Comparison of ENCODE assay signal across 26 mouse cellular contexts in genomic region chr12:55620321-55620720, GRCm38 (mm10). TPM values are rescaled to one million over a fixed set of nuclear protein-coding genes. Genes with fewer than 3 reads are reported as not detected.
A peak's percentile ranks its signal among the peaks of the same experiment; 100 is the strongest.
DNase-seq lines count a peak whose midpoint lies in the region; ATAC-seq and TF ChIP-seq lines count a peak whose summit lies in the region.
"Had no signal": no experiment of that assay in that cellular context is flagged by ENCODE, and none has a peak within 500 bp of the region (broad histone marks: within the 10 kb centered on the region; RNA-seq: fewer than 3 reads in every experiment).

No protein-coding gene starts in this region.

- TF ChIP-seq CTCF in midbrain, postnatal 0 days (IDR thresholded peaks at IDR 0.05), result no peak

- peak; percentile 71; the same call in 1 of the 2 replicates for ATAC-seq in hindbrain, embryonic 16.5 days
- no peak for ATAC-seq in hindbrain, embryonic 11.5 days (ENCODE audit: low FRiP score)
- no peak for ATAC-seq in midbrain, postnatal 0 days (ENCODE audit: low FRiP score)

- no peak overlapping the region for H3K9ac ChIP-seq in hindbrain, embryonic 16.5 days (ENCODE audit: low read depth, low read length)
- no peak overlapping the region for H3K9ac ChIP-seq in hindbrain, embryonic 11.5 days (ENCODE audit: low read depth, low read length)
- no peak overlapping the region for H3K9ac ChIP-seq in midbrain, postnatal 0 days (replicated peaks; ENCODE audit: low read length, poor library complexity, severe bottlenecking)
- H3K9ac ChIP-seq: embryonic facial prominence, embryonic 15.5 days; limb, embryonic 13.5 days; liver, embryonic 13.5 days; lung, embryonic 15.5 days; midbrain, embryonic 12.5 days had no signal

- no peak overlapping the region for H3K4me2 ChIP-seq in hindbrain, embryonic 16.5 days (ENCODE audit: low read length)
- no peak overlapping the region for H3K4me2 ChIP-seq in hindbrain, embryonic 11.5 days (replicated peaks; ENCODE audit: low read depth, low read length)
- H3K4me2 ChIP-seq in midbrain, postnatal 0 days (ENCODE audit: low read depth, low read length, poor library complexity, severe bottlenecking), result no peak overlapping the region
- H3K4me2 ChIP-seq: embryonic facial prominence, embryonic 15.5 days; limb, embryonic 13.5 days; liver, embryonic 13.5 days; lung, embryonic 15.5 days; midbrain, embryonic 12.5 days had no signal

- H3K27me3 ChIP-seq in hindbrain, embryonic 16.5 days (replicated peaks; ENCODE audit: control insufficient read depth, insufficient read depth, low read length), result no peaks in the 10 kb centered on the region
- H3K27me3 ChIP-seq in hindbrain, embryonic 11.5 days (ENCODE audit: control insufficient read depth, insufficient read depth, low read length), result no peaks in the 10 kb centered on the region
- no peaks in the 10 kb centered on the region for H3K27me3 ChIP-seq in midbrain, postnatal 0 days (ENCODE audit: insufficient read depth, low read length)
- H3K27me3 ChIP-seq in midbrain, embryonic 10.5 days (ENCODE audit: low read depth, poor library complexity, severe bottlenecking), result no peaks in the 10 kb centered on the region
- H3K27me3 ChIP-seq: embryonic facial prominence, embryonic 15.5 days; limb, embryonic 13.5 days; liver, embryonic 13.5 days; lung, embryonic 15.5 days; midbrain, embryonic 12.5 days had no signal

- H3K27ac ChIP-seq in hindbrain, embryonic 16.5 days (ENCODE audit: low read depth, low read length), result no peak overlapping the region
- H3K27ac ChIP-seq in hindbrain, embryonic 11.5 days (ENCODE audit: low read depth, low read length), result no peak overlapping the region
- H3K27ac ChIP-seq in midbrain, postnatal 0 days (ENCODE audit: low read depth, low read length), result no peak overlapping the region
- H3K27ac ChIP-seq in midbrain, embryonic 10.5 days (replicated peaks), result no peak overlapping the region
- H3K27ac ChIP-seq: embryonic facial prominence, embryonic 15.5 days; kidney, postnatal 0 days; limb, embryonic 13.5 days; liver, embryonic 13.5 days; lung, embryonic 15.5 days; macrophage; midbrain, embryonic 12.5 days had no signal

- whole genome bisulfite sequencing in hindbrain, embryonic 16.5 days, result 36% methylated on average over 2 of the region's 2 CpGs
- 60% methylated on average over 2 of the region's 2 CpGs for WGBS in hindbrain, embryonic 11.5 days
- 24% methylated on average over 2 of the region's 2 CpGs for WGBS in midbrain, postnatal 0 days
- 64% methylated on average over 2 of the region's 2 CpGs for WGBS in midbrain, embryonic 10.5 days

- no peaks in the 10 kb centered on the region for H3K9me3 ChIP-seq in hindbrain, embryonic 16.5 days (ENCODE audit: control insufficient read depth, low read length)
- H3K9me3 ChIP-seq in hindbrain, embryonic 11.5 days (ENCODE audit: control insufficient read depth, low read length), result no peaks in the 10 kb centered on the region
- H3K9me3 ChIP-seq in midbrain, postnatal 0 days (ENCODE audit: low read length), result no peaks in the 10 kb centered on the region
- H3K9me3 ChIP-seq in midbrain, embryonic 10.5 days (replicated peaks), result no peaks in the 10 kb centered on the region
- H3K9me3 ChIP-seq: embryonic facial prominence, embryonic 15.5 days; limb, embryonic 13.5 days; liver, embryonic 13.5 days; lung, embryonic 15.5 days; midbrain, embryonic 12.5 days had no signal

- peak; percentile 18 for DNase-seq in embryo, embryonic 11 days
- no peak for DNase-seq in embryo, embryonic 9.5 days (ENCODE audit: extremely low spot score)
- no peak for DNase-seq in hindbrain, embryonic 11.5 days (ENCODE audit: low spot score)
- DNase-seq in midbrain, postnatal 0 days (ENCODE audit: low spot score), result peak; percentile 59
- no peak for DNase-seq in midbrain, embryonic 10.5 days (ENCODE audit: low spot score)
- DNase-seq in retina, postnatal 1 day, result peak; percentile 50
- no peak for DNase-seq in testis, postnatal 10 days (ENCODE audit: low spot score)
- DNase-seq: kidney, adult 18-20 months; liver, embryonic 13.5 days; right cerebral cortex, postnatal 14 days; thymus, adult 18-20 months; thymus, postnatal 4 days had no signal

- H3K36me3 ChIP-seq in hindbrain, embryonic 16.5 days (ENCODE audit: control insufficient read depth, insufficient read depth, low read length), result no peaks in the 10 kb centered on the region
- H3K36me3 ChIP-seq in hindbrain, embryonic 11.5 days (ENCODE audit: control insufficient read depth, insufficient read depth, low read length), result no peaks in the 10 kb centered on the region
- no peaks in the 10 kb centered on the region for H3K36me3 ChIP-seq in midbrain, postnatal 0 days (ENCODE audit: insufficient read depth, low read length)
- no peaks in the 10 kb centered on the region for H3K36me3 ChIP-seq in midbrain, embryonic 10.5 days
- H3K36me3 ChIP-seq: embryonic facial prominence, embryonic 15.5 days; limb, embryonic 13.5 days; liver, embryonic 13.5 days; lung, embryonic 15.5 days; midbrain, embryonic 12.5 days had no signal

- no peak overlapping the region for H3K4me3 ChIP-seq in hindbrain, embryonic 16.5 days (ENCODE audit: low read length)
- H3K4me3 ChIP-seq in hindbrain, embryonic 11.5 days (ENCODE audit: low read depth, low read length), result no peak overlapping the region
- no peak overlapping the region for H3K4me3 ChIP-seq in midbrain, postnatal 0 days (ENCODE audit: low read depth, low read length)
- no peak overlapping the region for H3K4me3 ChIP-seq in midbrain, embryonic 10.5 days
- H3K4me3 ChIP-seq: embryonic facial prominence, embryonic 15.5 days; limb, embryonic 13.5 days; liver, embryonic 13.5 days; lung, embryonic 15.5 days; midbrain, embryonic 12.5 days; myocyte had no signal

- peaks cover 6% of the 10 kb centered on the region for H3K4me1 ChIP-seq in hindbrain, embryonic 16.5 days (ENCODE audit: control insufficient read depth, insufficient read depth, low read depth, low read length)
- H3K4me1 ChIP-seq in hindbrain, embryonic 11.5 days (replicated peaks; ENCODE audit: control insufficient read depth, insufficient read depth, low read length), result no peaks in the 10 kb centered on the region; the same call in 1 of the 2 replicates
- no peaks in the 10 kb centered on the region for H3K4me1 ChIP-seq in midbrain, postnatal 0 days (ENCODE audit: insufficient read depth, low read length)
- H3K4me1 ChIP-seq in midbrain, embryonic 10.5 days, result peaks cover 15% of the 10 kb centered on the region
- H3K4me1 ChIP-seq: embryonic facial prominence, embryonic 15.5 days; lung, embryonic 15.5 days had no signal

RNA-seq across cellular contexts. Expression of gene Insm2, which starts 21.1 kb away (rescaled TPM):
- 1.4 and 1.9 TPM in 2 replicates for polyA plus RNA-seq in hindbrain, embryonic 16.5 days (2015; fragmentation: Nextera tagmentation; extraction: Ambion mirVana)
- polyA plus RNA-seq in hindbrain, embryonic 11.5 days (2014; fragmentation: Nextera tagmentation; extraction: Ambion mirVana), result 0.85 and 1.5 TPM in 2 replicates
- 0.66 and 1.5 TPM in 2 replicates for total RNA-seq in midbrain, postnatal 0 days (2014; rRNA removed)
- polyA plus RNA-seq in midbrain, postnatal 0 days (2015; fragmentation: Nextera tagmentation; extraction: Ambion mirVana), result 0.59 and 1.1 TPM in 2 replicates
- 0.40 and 0.46 TPM in 2 replicates for polyA plus RNA-seq in midbrain, embryonic 10.5 days (2016; fragmentation: Nextera tagmentation; extraction: Ambion mirVana)
- total RNA-seq: gastrocnemius, postnatal 4 days had no signal
- polyA plus RNA-seq: C2C12; liver, embryonic 13.5 days; macrophage; myocyte; spleen, adult 2 months had no signal

RNA-seq across cellular contexts. Expression of gene Aldoart2, which starts 55.3 kb away (rescaled TPM):
- not detected in 2 replicates for polyA plus RNA-seq in hindbrain, embryonic 16.5 days (2015; fragmentation: Nextera tagmentation; extraction: Ambion mirVana)
- polyA plus RNA-seq in hindbrain, embryonic 11.5 days (2014; fragmentation: Nextera tagmentation; extraction: Ambion mirVana), result not detected in 2 replicates
- total RNA-seq in midbrain, postnatal 0 days (2014; rRNA removed), result 0.14 TPM in 1 of 2 replicates, not detected in the other
- polyA plus RNA-seq in midbrain, postnatal 0 days (2015; fragmentation: Nextera tagmentation; extraction: Ambion mirVana), result 0.10 TPM in 1 of 2 replicates, not detected in the other
- polyA plus RNA-seq in midbrain, embryonic 10.5 days (2016; fragmentation: Nextera tagmentation; extraction: Ambion mirVana), result not detected in 2 replicates
- total RNA-seq: adrenal gland, adult 18-20 months; adrenal gland, postnatal 4 days; gastrocnemius, postnatal 4 days had no signal
- polyA plus RNA-seq: C2C12; embryonic facial prominence, embryonic 15.5 days; kidney, postnatal 0 days; limb, embryonic 13.5 days; liver, embryonic 13.5 days; lung, embryonic 15.5 days; macrophage; midbrain, embryonic 12.5 days; spleen, adult 2 months; stomach, embryonic 14.5 days had no signal

Comparison
In these comparisons a context has a peak if more than half of its experiments do, and no peak if none do; other contexts are left out.
1. DNase-seq: peak in embryo, embryonic 11 days (single experiment), midbrain, postnatal 0 days (single experiment) and retina, postnatal 1 day (single experiment); none in embryo, embryonic 9.5 days (single experiment), hindbrain, embryonic 11.5 days (single experiment), midbrain, embryonic 10.5 days (single experiment) and testis, postnatal 10 days (single experiment).